Mouse (Mus musculus) heart, postnatal 4 days (tissue): ENCODE measurements around the gene Pcdh17. TPM values are rescaled to one million over a fixed set of nuclear protein-coding genes. Genes with fewer than 3 reads are reported as not detected.

Experiments
- DNase-seq: peaks from one replicate; pipeline ENCODE4 v3.0.0; 2021
- total RNA-seq, 2 experiments: library from RNA; stranded (reverse); gene quantifications; 2 replicates each; pipeline ENCODE4 v1.2.3; 2021

Pcdh17 gene
- total RNA-seq, 2 experiments from 2014 or later: 20.3 to 21.4 TPM

DNA sequence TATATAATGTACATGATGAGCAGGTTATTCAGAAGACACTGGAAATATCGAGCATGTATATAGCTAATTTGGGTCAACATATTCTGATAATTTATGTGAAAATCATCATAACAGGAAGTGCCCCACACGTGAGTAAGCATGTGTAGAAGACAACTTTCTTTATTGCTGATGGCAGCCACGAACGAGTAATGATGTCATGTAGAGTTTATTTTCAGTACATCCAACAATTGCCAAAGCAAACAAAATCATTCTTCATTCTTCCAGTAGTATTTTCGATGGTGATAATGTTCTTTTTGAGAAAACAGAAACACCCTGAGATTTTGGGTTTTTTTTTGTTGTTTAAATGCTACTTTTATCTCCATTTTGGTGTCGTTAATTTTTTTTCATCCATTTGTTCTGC, 37.2 kb downstream of the Pcdh17 start:
- DNase-seq: no peak

GRCm38 (mm10) chr14:84484350-84484749, 41.0 kb downstream of the Pcdh17 start:
- no peak for DNase-seq

DNA sequence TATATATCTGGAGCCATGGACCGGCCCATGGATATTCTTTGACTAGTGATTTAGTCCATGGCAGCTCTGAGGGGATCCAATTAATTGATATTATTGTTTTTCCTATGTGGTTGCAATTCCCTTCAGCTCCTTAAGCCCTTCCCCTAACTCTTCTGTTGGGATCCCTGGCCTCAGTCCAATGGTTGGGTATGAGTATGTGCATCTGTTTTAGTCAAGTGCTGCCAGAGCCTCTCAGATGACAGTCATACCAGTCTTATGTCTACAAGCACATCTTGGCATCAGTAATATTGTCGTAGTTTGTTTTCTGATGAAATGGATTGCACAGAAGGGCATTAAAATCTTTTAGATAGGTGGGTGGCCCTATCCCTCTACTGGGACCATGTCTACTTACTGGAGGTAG, 67.6 kb downstream of the Pcdh17 start:
- DNase-seq: no peak

DNA sequence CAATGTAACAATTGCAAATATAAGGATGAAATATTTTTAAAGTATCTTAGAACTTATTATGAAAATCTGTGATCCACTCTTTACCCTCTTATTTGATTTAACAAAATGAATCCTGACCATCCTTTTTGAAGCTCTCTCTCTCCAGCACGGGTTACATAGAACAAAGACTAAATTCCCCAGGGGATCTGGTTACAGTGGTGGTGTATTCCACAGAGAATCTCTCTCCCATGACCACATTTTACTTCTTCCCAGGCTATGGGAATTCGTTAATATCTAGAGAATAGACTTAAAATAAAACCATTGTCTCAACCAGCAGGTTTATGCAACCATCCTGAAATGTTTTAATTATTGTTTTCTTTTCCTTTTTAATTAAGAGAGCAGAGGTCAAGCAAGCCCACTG, 89.0 kb downstream of the Pcdh17 start:
- no peak for DNase-seq

- no peak for DNase-seq
Observed at GRCm38 (mm10) chr14:84535264-84535663, 91.9 kb downstream of the Pcdh17 start.

GRCm38 (mm10) chr14:84541838-84542237, 98.5 kb downstream of the Pcdh17 start:
- no peak for DNase-seq

DNA sequence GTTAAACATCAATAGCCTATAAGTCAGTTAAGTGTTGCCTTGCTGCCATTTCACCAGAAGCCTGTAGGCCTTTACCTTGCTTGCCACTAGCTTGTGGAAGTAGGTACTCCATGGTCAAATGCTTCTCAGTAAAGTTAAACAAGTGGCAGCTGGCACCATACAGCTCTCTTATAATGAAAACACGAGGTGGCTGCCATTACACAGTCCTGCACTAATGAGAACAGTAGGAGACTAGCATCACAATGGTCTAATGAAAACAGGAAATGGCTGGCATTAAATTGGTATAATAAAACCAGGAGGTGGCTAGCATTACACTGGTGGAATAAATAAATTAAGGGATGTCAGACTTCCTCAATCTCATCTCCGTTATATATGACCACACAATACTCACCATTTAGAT, 102.6 kb downstream of the Pcdh17 start:
- no peak for DNase-seq

- DNase-seq: peak; percentile 10
Observed at GRCm38 (mm10) chr14:84547513-84548194, 104.3 kb downstream of the Pcdh17 start.

GRCm38 (mm10) chr14:84551546-84551945, 108.2 kb downstream of the Pcdh17 start:
- DNase-seq: no peak

GRCm38 (mm10) chr14:84571071-84571470, 127.7 kb downstream of the Pcdh17 start:
- DNase-seq: no peak
